Mouse (Mus musculus) central nervous system, embryonic 18 days (tissue): ENCODE data around the gene Cdrt4. TPM values are rescaled to one million over a fixed set of nuclear protein-coding genes. Genes with fewer than 3 reads are reported as not detected.

Source experiments
- polyA plus RNA-seq: library from polyadenylated mRNA; depleted of rRNA; stranded (reverse); fragments of >200 nt; gene quantifications from 2 replicates; pipeline ENCODE4 v1.2.3, GENCODE M21; 2012; rRNA removed

The Cdrt4 gene
- polyA plus RNA-seq: 0.24 and 0.25 TPM in 2 replicates

DNA sequence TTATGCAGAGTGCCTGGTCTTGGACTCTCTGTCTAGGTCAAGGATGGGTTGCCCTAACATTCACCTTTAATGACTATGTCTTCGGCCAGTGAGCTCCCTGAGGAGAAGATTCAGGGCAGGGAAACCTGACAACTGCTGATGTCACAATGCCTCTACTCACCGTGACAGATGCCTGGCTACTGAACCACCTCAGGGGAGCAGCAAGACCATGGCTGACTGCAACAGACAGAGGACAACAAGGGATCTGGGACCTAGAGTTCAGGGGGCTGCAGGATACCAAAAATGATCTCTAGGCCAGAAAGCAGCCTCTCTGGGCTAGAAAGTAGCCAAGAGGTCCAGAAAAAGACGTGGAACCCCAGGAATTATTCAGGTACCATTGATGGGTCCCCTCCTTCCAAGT lies at the start of gene Cdrt4:
TSS of gene Cdrt4 (plus strand) at position 182 of the 400 bp plus-strand sequence.

Other genes with a start within 250 kb of the Cdrt4 start
- 15.0 and 15.7 TPM in 2 replicates for gene Zfp287, start 219.3 kb upstream of the Cdrt4 start, polyA plus RNA-seq
- not detected in 2 replicates for gene Gm10428, start 198.1 kb upstream of the Cdrt4 start, polyA plus RNA-seq
- 21.5 and 22.8 TPM in 2 replicates for gene Zfp286, start 161.7 kb upstream of the Cdrt4 start, polyA plus RNA-seq
- gene Trim16, start 131.0 kb upstream of the Cdrt4 start, polyA plus RNA-seq: 5.3 and 6.2 TPM in 2 replicates
- gene Fbxw10, start 104.1 kb upstream of the Cdrt4 start, polyA plus RNA-seq: 0.44 and 1.00 TPM in 2 replicates
- gene Tvp23b, start 71.7 kb upstream of the Cdrt4 start, polyA plus RNA-seq: 34.2 and 37.0 TPM in 2 replicates
- 0.04 TPM in 1 of 2 replicates, not detected in the other for gene Tekt3, start 110.5 kb downstream of the Cdrt4 start, polyA plus RNA-seq
- 12.8 and 15.4 TPM in 2 replicates for gene Pmp22, start 177.8 kb downstream of the Cdrt4 start, polyA plus RNA-seq